Mouse (Mus musculus): ENCODE data around the gene Lurap1. TPM values are rescaled to one million over a fixed set of nuclear protein-coding genes. Genes with fewer than 3 reads are reported as not detected.

The Lurap1 gene
- 0.87 and 1.1 TPM in 2 replicates for polyA plus RNA-seq (2015; fragmentation: Nextera tagmentation; extraction: Ambion mirVana)

DNA sequence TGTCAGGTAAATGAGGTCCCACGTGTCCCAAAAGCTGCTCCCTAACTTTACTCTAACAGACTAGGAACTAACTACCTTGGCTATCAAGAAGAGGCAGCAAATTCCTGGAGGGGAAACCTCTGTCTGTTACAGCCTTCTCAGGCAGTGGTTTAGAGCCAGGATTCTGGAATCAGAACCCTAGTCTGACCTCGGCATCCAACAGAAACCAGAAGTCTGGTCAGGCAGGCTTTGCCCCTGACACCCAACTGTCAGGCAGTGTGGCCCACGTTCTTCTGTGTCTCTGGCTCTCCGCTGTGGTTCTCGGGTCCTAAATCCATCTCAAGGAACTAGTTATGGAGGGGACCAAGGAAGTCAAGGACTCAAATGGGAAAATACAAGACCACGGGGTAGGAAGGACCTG is at the start of gene Lurap1:
Lurap1 (minus strand) TSS at position 101 of the 400 bp plus-strand sequence.
- no peak for DNase-seq (ENCODE audit: low spot score)

DNA sequence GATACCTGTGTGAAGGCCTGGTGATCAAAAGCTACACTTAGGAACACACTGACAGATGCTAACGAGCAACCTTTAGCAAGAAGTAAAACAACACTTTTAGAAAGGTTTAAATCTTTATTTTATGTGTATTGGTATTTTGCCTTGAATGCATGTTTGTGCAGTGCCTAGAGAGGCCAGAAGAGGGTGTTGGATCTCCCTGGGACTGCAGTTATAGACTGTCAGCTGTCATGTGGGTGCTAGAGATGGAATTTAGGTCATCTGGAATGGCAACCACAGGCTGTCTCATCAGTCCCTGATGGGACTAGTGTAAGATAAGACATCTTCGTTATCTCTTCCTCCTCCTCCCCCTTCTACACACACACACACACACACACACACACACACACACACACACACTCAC is 47.3 kb upstream of the Lurap1 start:
- peak; percentile 23 for DNase-seq (ENCODE audit: low spot score)

DNA sequence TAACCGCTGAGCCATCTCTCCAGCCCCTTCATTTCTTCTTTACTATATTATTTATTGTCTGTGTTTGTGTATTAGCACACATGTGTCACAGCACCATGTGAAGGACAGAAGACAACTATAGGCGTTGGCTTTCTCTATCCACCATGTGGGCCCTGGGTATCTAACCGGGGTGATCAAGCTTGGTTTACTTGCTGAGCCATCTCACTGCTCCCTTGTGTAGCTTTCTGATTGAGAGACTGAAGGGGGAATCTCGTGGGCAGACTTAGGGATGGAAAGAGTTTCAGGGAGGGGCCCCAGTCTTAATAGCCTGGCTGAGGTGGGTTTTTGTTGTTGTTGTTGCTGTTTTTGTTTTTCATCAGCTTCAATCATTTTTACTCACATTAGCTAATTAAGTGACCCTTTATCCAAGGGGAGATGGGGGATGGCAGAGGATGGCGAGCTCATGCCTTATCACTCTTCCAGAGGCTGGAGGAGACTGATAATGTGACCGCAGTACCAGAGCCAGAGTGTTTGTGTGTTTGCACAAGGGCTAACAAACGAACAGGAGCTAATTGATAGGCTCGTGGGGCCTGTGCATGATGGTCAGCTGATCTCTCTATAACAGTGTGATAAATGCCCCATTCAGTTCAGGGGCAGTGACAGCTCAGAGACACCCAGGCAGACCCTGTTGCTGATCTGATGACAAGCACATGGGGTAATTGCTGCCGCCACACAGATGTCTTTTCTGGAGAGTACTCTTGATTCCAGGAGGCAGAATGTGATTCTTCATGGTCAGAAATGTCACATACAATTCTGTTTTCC is 42.6 kb upstream of the Lurap1 start:
- no peak for DNase-seq (ENCODE audit: low spot score)

DNA sequence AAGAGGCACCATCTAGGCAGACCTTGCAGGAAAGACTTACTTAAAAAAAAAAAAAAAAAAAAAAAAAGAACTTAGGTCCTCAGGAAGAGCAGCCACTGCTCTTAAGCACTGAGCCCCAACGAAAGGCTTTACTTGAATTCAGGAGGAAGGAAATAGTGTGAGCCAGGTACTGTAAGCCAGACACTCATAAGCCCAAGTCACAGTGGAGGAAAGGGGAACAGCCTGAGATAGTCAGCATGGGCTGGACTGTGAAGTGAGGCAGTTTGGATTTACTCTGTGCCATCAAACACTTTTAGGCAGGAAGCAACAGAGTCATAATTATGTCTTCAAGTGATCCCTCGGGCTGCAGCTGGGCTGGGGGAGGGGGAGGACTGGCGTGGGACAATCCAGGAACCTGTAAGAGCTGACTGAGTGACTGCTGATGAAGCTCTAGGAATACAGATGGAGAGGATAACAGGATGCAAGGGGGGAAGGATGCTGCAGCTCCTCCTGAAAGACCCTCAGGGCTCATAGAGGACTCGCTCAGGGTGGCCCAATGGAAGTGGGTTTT is 41.2 kb upstream of the Lurap1 start:
- no peak for DNase-seq (ENCODE audit: low spot score)

DNA sequence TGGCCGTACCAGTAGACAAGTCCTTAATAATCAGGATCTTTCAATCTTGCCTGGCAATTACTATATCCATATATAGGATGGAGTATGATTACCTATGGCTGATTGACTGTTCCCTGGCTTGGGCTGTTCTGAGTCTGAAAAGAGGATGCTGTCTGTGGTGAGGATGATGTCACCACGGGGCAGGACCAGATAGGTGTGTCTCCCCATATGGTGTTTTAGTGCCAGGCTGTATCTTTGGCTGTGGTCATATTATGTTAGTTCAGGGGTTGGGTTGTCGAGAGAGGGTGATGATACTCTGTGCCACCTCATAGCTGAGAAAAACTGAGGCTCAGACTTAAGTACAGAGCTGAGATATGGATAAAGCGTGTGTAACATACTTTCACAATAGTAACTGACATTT is 33.9 kb upstream of the Lurap1 start:
- DNase-seq (ENCODE audit: low spot score): no peak

DNA sequence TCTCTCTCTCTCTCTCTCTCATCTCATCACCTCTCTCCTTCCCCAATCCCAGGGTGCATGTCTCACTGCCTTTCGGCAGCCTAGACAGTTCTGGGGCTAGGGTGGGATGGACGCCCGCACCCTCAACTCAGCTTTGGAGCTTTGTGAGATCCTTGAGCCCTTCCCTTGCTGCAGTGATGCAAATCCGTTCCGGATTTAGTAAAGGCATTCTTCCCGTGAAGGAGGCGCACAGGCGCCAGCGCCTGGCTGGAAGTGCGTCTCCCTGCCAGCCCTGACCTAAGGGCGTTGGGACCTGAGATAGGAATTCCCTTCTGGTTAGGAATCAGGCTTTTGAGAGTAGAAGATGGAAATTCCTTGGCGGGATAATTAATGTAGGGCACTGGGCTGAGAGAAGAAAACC is 31.6 kb upstream of the Lurap1 start:
- DNase-seq (ENCODE audit: low spot score): no peak

DNA sequence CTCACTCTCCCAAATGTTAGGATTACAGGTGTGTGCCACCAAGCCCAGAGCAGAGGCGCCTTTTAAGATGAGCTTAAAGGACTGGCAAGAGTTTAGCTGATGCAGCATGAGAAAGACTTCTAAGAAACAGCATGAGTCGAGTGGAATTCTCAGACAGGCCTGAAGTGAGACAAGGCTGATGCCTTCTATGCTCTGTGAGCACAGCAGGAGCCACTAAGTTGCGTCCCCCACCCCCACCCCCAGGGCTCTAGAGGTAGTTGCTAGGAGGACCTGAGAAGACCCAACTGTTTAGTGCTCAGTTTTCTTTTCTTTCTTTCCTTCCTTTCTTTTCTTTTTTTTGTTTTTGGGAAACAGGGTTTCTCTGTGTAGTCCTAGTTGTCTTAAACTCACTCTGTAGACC is 30.9 kb upstream of the Lurap1 start:
- DNase-seq (ENCODE audit: low spot score): no peak

DNA sequence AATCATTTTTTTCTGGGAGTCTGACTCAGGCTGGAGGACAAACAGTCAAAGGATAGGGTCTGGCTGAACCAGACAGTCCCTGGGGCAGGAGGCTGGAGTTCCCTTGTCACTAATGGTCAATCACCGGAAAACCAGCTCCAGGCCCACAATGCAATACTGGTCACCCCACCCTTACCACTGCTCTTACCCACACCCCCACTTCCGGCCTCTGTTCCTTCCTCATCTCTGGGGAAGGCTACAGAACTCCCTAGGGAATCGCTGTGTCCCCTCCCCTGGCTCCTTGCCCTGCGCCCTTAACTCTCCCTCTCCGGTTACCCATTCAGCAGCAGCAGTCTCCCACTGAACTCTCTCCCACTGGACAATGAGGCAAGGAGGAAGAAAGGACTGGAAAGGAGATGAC is 26.0 kb upstream of the Lurap1 start:
- no peak for DNase-seq (ENCODE audit: low spot score)

- peak; percentile 60 for DNase-seq (ENCODE audit: low spot score)
Observed at GRCm38 (mm10) chr4:116176543-116176988, 25.4 kb upstream of the Lurap1 start.

- no peak for DNase-seq (ENCODE audit: low spot score)
Observed at GRCm38 (mm10) chr4:116175711-116176542, 24.8 kb upstream of the Lurap1 start.

- no peak for DNase-seq (ENCODE audit: low spot score)
Observed at GRCm38 (mm10) chr4:116175136-116175535, 24.0 kb upstream of the Lurap1 start.

DNA sequence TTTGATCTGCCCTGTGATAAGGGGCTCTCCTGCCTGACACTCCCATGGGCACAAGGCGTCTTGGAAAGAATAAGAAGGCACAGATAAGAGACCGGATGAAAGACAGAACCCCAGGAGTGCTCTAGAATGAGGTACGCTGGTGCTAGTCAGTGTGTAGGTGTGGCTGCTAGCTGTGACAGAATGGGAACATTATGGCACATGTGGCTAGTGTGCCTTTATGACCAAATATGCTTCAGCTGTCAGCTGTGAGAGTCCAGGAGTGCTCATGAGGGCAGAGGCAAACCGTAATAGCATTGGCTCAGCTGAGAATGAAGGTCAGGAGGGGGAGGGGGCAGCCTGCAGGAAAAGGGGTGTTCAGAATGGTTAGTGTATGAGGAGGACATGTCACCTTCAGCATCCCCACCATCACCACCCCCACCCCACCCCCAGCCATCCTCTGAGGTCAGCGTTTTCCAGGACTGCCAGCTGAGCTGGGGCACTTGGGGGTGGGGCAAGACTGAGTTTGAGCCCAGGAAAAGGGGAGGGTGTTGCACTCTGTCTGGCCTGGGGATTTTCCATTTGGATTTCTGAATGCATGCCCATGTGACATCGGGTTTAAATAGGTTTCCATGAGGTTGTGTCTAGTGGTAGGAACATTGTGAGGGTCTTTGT is 23.5 kb upstream of the Lurap1 start:
- no peak for DNase-seq (ENCODE audit: low spot score)

GRCm38 (mm10) chr4:116173752-116174151 is 22.6 kb upstream of the Lurap1 start:
- no peak for DNase-seq (ENCODE audit: low spot score)

DNA sequence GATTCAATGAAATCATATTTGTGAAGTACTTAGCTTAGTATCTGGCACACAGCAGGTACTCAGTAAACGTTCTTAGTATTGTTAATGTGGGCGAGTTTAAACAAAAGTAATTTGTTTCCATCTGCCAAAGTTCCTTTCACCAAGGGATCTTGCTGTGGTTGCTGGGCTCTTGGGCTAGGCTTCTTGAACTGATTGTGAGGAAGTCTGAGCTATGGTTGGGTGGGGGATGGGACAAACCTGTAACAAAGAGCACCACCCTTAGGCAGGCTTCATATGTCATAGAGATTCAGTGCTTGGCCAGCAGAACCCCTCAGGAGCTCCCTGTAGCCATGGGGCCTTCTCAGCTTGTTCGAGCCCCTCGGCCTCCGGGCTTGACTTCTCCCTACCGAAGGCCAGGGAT is 21.9 kb upstream of the Lurap1 start, which contains the start of the genes 1700042G07Rik and Gm49337:
1700042G07Rik (plus strand) TSS at position 301 of the 400 bp plus-strand sequence.
Gm49337 (plus strand) TSS at position 313 of the 400 bp plus-strand sequence.
- DNase-seq (ENCODE audit: low spot score): no peak

DNA sequence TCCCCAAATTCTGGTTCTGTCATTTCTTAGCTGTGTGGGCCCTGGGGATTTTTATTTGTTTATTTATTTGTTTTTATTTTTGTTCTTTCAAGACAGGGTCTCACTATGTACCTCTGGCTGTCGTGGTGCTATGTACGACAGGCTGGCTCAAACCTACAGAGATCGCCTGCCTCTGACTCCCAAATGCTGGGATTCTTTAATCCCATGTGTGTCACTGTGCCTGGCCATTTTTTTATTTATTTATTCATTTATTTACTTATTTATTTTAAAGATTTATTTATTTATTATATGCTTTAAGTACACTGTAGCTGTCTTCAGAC is 18.2 kb upstream of the Lurap1 start:
- DNase-seq (ENCODE audit: low spot score): no peak

GRCm38 (mm10) chr4:116168617-116169352 is 17.6 kb upstream of the Lurap1 start:
- DNase-seq (ENCODE audit: low spot score): peak; percentile 62

DNA sequence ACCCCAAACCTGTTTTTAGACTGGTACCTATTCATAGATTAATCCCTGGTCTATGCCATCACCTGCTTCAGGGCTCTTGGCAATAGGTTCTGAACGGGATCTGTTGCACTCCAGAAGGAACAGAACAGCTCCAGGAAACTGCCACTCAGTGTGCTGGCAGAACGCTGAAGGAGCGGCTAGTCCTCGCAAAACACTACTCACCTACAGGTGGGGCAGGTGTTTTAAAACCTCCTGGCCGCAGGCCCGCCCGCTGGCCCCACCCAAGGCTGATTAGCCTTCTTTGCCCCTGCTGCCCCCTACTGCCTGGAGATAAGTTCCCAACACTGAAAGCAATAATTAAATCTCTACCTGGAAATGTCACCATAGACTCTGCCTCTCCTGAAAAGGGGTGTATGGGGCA is 16.3 kb upstream of the Lurap1 start, which contains the start of gene Tspan1:
Tspan1 (minus strand) TSS at position 198 of the 400 bp plus-strand sequence.
- no peak for DNase-seq (ENCODE audit: low spot score)

GRCm38 (mm10) chr4:116165708-116166407 is 14.7 kb upstream of the Lurap1 start:
- no peak for DNase-seq (ENCODE audit: low spot score)

DNA sequence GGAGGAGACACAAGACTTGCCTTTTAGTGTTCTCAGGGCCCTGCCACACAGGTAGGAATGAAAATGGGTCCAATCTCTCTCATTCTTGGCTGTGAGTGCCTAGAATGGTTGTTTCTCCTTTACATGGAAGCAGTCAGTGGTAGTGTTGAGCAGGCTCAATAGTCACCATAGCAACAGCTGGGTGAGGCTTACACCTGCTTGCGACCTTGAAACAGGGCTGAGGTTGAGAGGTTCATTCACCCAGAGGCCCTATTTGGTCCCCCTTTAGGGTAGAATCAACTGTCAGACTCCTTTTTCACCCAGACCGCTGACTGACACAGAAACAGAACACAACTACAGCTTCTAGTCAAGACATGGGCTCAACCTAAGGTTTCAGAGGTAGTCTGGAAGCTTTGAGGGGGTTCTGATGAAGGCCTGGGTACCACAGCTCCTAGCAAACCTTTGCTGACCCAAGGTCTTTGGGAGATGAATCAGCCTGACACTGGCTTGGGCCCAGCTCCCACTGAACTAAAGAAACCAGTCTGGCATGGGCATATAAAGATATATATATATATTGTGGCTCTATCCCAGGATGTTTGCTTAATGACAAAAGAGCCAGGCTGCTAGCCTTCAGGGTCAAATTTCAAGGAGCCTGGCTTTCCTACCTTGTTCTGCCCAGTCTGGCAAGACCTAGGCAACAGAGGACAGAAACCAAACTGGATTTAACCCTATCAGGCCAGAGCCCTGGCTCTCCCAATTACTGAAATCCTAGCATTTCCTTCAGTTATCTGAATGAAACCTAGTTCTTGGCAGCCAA is 13.8 kb upstream of the Lurap1 start:
- peak; percentile 55 for DNase-seq (ENCODE audit: low spot score)

All from thymus, postnatal 0 days (tissue).